Mouse (Mus musculus) intestine, postnatal 0 days (tissue): ENCODE results near the gene Hdgf. TPM values are rescaled to one million over a fixed set of nuclear protein-coding genes. Genes with fewer than 3 reads are reported as not detected.

ENCODE experiments used
- ATAC-seq: fragments of 200-750 bp; cut with Nextera tagmentation; 2 replicates; pipeline ENCODE4 v1.8.0; 2017; ENCODE audit warnings: mild to moderate bottlenecking, moderate TSS enrichment, moderate library complexity
- H3K27ac ChIP-seq: fragments of 300-500 bp; sonication (generic); 2 replicates; pipeline ENCODE4 v1.5.1; 2014; ENCODE audit warnings: mild to moderate bottlenecking, low read depth, low read length, moderate library complexity
- H3K27me3 ChIP-seq: fragments of 300-500 bp; sonication (generic); replicated peaks from 2 replicates; pipeline ENCODE4 v1.6.1; 2014; ENCODE audit warnings: low read length, mixed read lengths; ENCODE audit not compliant: control insufficient read depth, insufficient read depth
- H3K36me3 ChIP-seq: fragments of 300-500 bp; sonication (generic); 2 replicates; pipeline ENCODE4 v1.6.1; 2014; ENCODE audit warnings: mild to moderate bottlenecking, moderate library complexity; ENCODE audit not compliant: control insufficient read depth, insufficient read depth
- H3K4me1 ChIP-seq: fragments of 300-500 bp; sonication (generic); replicated peaks from 2 replicates; pipeline ENCODE4 v1.6.1; 2014; ENCODE audit warnings: antibody characterized with exemption, low read length, mixed read lengths; ENCODE audit not compliant: control insufficient read depth, insufficient read depth
- H3K4me2 ChIP-seq: fragments of 300-500 bp; sonication (generic); replicated peaks from 2 replicates; pipeline ENCODE4 v1.6.1; 2014; ENCODE audit warnings: low read depth, mild to moderate bottlenecking, moderate library complexity
- H3K4me3 ChIP-seq: fragments of 300-500 bp; sonication (generic); 2 replicates; pipeline ENCODE4 v1.5.1; 2014; ENCODE audit warnings: low read depth, low read length
- H3K9ac ChIP-seq: fragments of 300-500 bp; sonication (generic); 2 replicates; pipeline ENCODE4 v1.6.1; 2014; ENCODE audit warnings: mild to moderate bottlenecking, low read depth, low read length
- H3K9me3 ChIP-seq: fragments of 300-500 bp; sonication (generic); 2 replicates; pipeline ENCODE4 v1.6.1; 2016; ENCODE audit warnings: mixed run types; ENCODE audit not compliant: control insufficient read depth
- CTCF ChIP-seq: sonication (generic); IDR thresholded peaks from 2 replicates; pipeline ENCODE4 v1.5.1; 2016; ENCODE audit warnings: low read depth, mild to moderate bottlenecking, control low read depth, antibody characterized with exemption, moderate library complexity
- WGBS: fragments of 180-500 bp; shearing (Covaris S2); extraction: QIAGEN DNeasy Blood & Tissue Kit; methylation state at CpG from one replicate; pipeline ENCODE4 v1.1.7; 2014; 5-methylcytosine and 5-hydroxymethylcytosine counted together
- polyA plus RNA-seq: library from polyadenylated mRNA; unstranded; fragments of >200 nt; fragmentation: Nextera tagmentation; extraction: Ambion mirVana; gene quantifications from 2 replicates; pipeline ENCODE4 v1.2.1, GENCODE M21; 2015

Gene Hdgf
- polyA plus RNA-seq, 1 experiment from 2014 or later = 93.8 TPM

DNA sequence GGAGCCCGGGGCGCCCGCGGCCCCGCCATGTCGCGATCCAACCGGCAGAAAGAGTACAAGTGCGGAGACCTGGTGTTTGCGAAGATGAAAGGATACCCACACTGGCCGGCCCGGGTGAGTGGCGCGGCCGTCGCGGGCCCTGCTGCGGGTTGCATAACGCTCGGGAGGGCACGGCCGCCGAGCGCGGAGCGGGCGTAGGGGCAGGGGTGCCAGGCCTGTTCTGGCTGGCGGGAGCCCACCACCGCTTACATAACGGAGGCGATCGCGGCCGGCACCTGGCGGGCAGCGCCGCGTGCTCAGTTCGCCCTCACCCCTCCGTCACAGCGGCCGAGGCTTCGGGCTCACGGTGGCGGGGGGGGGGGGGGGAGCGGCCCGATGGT lies 470 bp downstream of the Hdgf start:
- Histone ChIP-seq H3K27ac (peak overlapping the region; percentile 86), H3K4me2 (peak overlapping the region; percentile 70), H3K4me3 (peak overlapping the region; percentile 80), H3K27me3 (no peaks in the 10 kb centered on the region), H3K9me3 (no peaks in the 10 kb centered on the region), H3K36me3 (no peaks in the 10 kb centered on the region), H3K4me1 (peaks cover 13% of the 10 kb centered on the region), H3K9ac (peak overlapping the region; percentile 89)
- under 1% methylated on average over 40 of the region's 47 CpGs for WGBS
- peak; percentile 11 for ATAC-seq
- no peak for TF ChIP-seq CTCF

DNA sequence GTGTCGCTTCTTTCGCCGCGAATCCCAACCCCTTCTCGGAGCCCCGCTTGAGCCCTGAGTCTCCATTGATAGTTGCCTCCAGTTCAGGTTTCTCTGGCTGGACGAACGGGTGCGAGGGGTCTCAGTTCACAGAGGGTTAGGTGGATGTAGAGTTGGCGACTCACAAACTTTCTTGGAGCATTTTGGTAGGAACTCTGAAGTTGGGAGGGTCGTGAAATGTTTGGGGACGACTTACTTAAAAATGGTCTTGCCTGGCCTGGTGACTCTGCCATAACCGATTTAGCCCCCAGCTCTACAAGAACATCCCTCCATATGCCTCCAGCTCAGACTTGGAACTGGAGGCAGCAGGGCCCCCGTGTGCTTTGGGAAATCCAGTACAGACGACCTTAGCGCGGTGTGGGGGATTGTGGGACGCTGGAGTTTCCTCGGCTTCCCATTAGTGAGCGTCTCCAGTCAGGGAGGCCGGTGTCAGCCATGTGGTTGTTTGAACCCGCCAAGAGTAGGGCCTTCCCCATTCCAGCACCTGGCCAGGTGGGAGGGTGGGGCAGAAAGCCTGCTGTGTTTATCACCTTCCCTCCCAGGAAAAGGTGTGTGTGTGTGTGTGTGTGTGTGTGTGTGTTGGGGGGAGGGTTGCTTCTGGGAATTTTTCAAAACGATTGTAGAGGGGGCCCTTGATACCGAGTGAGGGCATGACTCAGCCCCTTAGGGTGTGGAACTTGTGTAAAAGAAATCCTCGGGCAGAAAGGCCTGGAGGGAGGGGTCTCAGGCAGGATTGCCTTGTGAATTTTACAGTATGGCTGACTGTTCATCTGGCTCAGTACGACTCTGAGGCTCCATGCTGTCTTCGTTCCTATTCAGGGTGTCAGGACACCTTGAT lies 1.1 kb downstream of the Hdgf start:
- H3K36me3 ChIP-seq = no peaks in the 10 kb centered on the region
- H3K4me2 ChIP-seq = peak overlapping the region; percentile 70
- ATAC-seq = peak; percentile 42
- H3K4me1 ChIP-seq = peaks cover 13% of the 10 kb centered on the region
- H3K27me3 ChIP-seq = no peaks in the 10 kb centered on the region
- H3K27ac ChIP-seq = peak overlapping the region; percentile 86
- 0% methylated on average over 27 of the region's 27 CpGs for WGBS
- peak overlapping the region; percentile 80 for H3K4me3 ChIP-seq
- TF ChIP-seq CTCF = no peak
- H3K9me3 ChIP-seq = no peaks in the 10 kb centered on the region
- peak overlapping the region; percentile 89 for H3K9ac ChIP-seq

GRCm38 (mm10) chr3:87907906-87908305 lies 1.8 kb downstream of the Hdgf start:
- no peak for ATAC-seq
- H3K4me3 ChIP-seq = peak overlapping the region; percentile 80
- peak overlapping the region; percentile 89 for H3K9ac ChIP-seq
- H3K27me3 ChIP-seq = no peaks in the 10 kb centered on the region
- H3K9me3 ChIP-seq = no peaks in the 10 kb centered on the region
- H3K36me3 ChIP-seq = peaks cover 2% of the 10 kb centered on the region; the same call in 1 of the 2 replicates
- H3K27ac ChIP-seq = peak overlapping the region; percentile 86
- no peak for TF ChIP-seq CTCF
- 0% methylated on average over 1 of the region's 1 CpGs for WGBS
- H3K4me2 ChIP-seq = peak overlapping the region; percentile 70
- H3K4me1 ChIP-seq = peaks cover 13% of the 10 kb centered on the region

DNA sequence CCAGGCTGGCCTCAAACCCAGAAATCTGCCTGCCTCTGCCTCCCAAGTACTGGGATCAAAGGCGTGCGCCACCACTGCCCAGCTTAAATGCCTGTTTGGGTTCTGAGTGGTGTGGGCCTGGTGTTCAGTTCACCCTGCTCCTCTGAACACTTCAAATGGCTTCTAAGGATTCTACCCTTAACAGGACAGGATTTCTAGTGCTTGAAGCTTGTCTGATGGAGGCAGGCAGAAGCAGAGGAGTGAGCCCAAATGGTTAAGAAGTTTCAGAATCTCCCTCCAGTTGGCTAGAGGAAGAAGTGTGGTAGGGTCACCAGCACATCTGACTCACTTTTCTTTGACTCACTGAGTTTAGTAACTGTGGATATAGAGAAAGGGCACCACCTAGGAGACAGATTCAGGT lies 3.3 kb downstream of the Hdgf start:
- Histone ChIP-seq H3K9me3 (no peaks in the 10 kb centered on the region), H3K27ac (peak overlapping the region; percentile 81), H3K36me3 (peaks cover 16% of the 10 kb centered on the region), H3K4me2 (peak overlapping the region; percentile 64; the same call in 1 of the 2 replicates), H3K4me1 (peaks cover 13% of the 10 kb centered on the region), H3K4me3 (no peak overlapping the region), H3K27me3 (no peaks in the 10 kb centered on the region), H3K9ac (no peak overlapping the region)
- WGBS = 86% methylated on average over 2 of the region's 2 CpGs
- no peak for TF ChIP-seq CTCF
- ATAC-seq = no peak

GRCm38 (mm10) chr3:87909874-87910273 lies 3.8 kb downstream of the Hdgf start:
- WGBS = 5% methylated on average over 4 of the region's 4 CpGs
- Histone ChIP-seq H3K27me3 (no peaks in the 10 kb centered on the region), H3K27ac (peak overlapping the region; percentile 81), H3K4me1 (peaks cover 13% of the 10 kb centered on the region), H3K4me3 (peak overlapping the region; percentile 34; the same call in 1 of the 2 replicates), H3K9ac (0 out of 2 replicates have a peak overlapping the region, but pooled peaks have one; percentile 5), H3K4me2 (peak overlapping the region; percentile 64), H3K9me3 (no peaks in the 10 kb centered on the region), H3K36me3 (peaks cover 21% of the 10 kb centered on the region)
- no peak for TF ChIP-seq CTCF
- no peak for ATAC-seq

DNA sequence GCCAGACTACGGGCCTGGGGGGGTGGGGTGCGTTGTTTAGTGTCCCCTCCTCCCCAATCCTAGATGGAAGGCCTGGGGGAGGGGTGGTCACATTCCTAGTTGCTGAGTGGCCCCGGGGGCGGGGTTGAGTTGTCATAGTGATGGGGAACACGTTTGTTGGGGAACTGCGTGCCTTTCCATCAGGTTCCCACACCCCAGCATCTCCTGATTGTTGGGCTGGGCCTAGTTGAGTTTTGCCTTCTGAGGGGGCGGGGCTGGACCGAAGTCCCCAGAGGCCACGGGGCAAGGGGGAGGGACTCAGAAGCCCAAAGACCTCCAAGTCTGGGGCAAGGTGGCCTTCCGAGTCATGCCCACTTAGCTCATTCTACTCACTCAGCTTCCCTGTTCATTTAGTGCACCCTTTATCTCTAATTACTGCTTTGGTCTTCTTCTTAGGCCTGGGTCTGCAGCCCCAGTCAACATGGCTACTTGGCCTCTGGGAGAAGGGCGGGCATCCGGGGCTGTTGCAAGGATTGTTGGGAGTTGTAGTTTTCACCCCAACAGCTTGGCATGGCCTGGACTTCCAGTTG lies 4.5 kb downstream of the Hdgf start:
- ATAC-seq = peak; percentile 64
- peak overlapping the region; percentile 81 for H3K27ac ChIP-seq
- peaks cover 29% of the 10 kb centered on the region for H3K36me3 ChIP-seq
- H3K4me3 ChIP-seq = peak overlapping the region; percentile 34
- no peaks in the 10 kb centered on the region for H3K27me3 ChIP-seq
- H3K4me2 ChIP-seq = peak overlapping the region; percentile 64
- H3K4me1 ChIP-seq = peaks cover 13% of the 10 kb centered on the region
- TF ChIP-seq CTCF = no peak
- H3K9ac ChIP-seq = 0 out of 2 replicates have a peak overlapping the region, but pooled peaks have one; percentile 5
- 7% methylated on average over 12 of the region's 12 CpGs for WGBS
- H3K9me3 ChIP-seq = no peaks in the 10 kb centered on the region
